Mouse (Mus musculus): ENCODE data around the gene Clic4.

GRCm38 (mm10) chr4:135177568-135177967, 95.0 kb downstream of the Clic4 start:
- TF ChIP-seq CTCF (IDR thresholded peaks at IDR 0.05; ENCODE audit: control insufficient read depth, insufficient read depth, insufficient read length) (no peak), USF1 (IDR thresholded peaks at IDR 0.05; ENCODE audit: low read depth) (no peak), MYOD1 (IDR thresholded peaks at IDR 0.05; ENCODE audit: control insufficient read depth, insufficient read length, low read depth) (no peak)

Measured in C2C12 (cell line).